Mouse (Mus musculus): ENCODE results near the gene Epha6. TPM values are rescaled to one million over a fixed set of nuclear protein-coding genes. Genes with fewer than 3 reads are reported as not detected.

Gene Epha6
- polyA plus RNA-seq, 1 experiment from 2014 or later: 0.35 TPM

- Histone ChIP-seq H3K4me1 (no peaks in the 10 kb centered on the region), H3K9me3 (replicated peaks) (no peaks in the 10 kb centered on the region), H3K27me3 (ENCODE audit: low read depth, poor library complexity, severe bottlenecking) (no peaks in the 10 kb centered on the region), H3K4me3 (no peak overlapping the region), H3K27ac (replicated peaks) (no peak overlapping the region), H3K36me3 (no peaks in the 10 kb centered on the region)
- DNase-seq (ENCODE audit: low spot score): no peak
- 85% methylated on average over 4 of the region's 4 CpGs for WGBS
Observed at GRCm38 (mm10) chr16:60257044-60257443, 348.3 kb downstream of the Epha6 start.

- no peaks in the 10 kb centered on the region for H3K27me3 ChIP-seq (ENCODE audit: low read depth, poor library complexity, severe bottlenecking)
- H3K4me3 ChIP-seq: no peak overlapping the region
- no peaks in the 10 kb centered on the region for H3K36me3 ChIP-seq
- no peaks in the 10 kb centered on the region for H3K4me1 ChIP-seq
- WGBS: 81% methylated on average over 2 of the region's 2 CpGs
- no peak overlapping the region for H3K27ac ChIP-seq (replicated peaks)
- no peak for DNase-seq (ENCODE audit: low spot score)
- H3K9me3 ChIP-seq (replicated peaks): no peaks in the 10 kb centered on the region
Observed at GRCm38 (mm10) chr16:60239356-60240190, 365.8 kb downstream of the Epha6 start.

DNA sequence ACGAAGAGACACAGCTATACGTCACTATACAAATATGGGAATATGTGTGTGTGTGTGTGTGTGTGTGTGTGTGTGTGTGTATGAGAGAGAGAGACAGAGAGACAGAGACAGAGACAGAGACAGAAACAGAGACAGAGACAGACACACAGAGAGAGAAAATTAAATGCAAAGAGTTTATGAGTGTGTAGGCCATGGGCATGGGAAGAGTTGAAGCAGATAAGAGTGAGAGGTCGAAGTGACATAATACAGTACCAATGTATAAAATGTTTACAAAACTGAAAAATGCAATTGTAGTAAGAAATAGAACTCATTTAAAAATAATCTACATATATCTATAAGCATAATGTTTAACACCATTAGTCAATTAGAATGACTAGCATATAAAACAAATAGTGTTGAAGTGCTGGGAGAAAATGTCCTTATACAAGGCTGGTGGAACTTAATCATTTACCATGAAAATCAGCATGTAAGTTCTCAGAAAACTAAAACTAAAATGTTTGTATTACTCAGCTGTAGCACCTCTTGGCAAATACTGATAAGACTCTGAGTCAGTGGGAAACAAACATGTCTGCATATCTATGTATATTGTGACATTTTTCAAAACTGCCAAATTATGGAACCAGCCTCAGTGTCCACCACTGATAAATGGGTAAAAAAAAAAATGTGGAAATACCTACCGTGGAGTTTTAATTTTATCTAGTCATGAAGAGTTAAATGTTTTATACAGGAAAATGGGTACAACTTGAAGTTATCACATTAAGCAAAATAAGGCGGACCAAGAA is 371.2 kb downstream of the Epha6 start:
- Histone ChIP-seq H3K27me3 (ENCODE audit: low read depth, poor library complexity, severe bottlenecking) (no peaks in the 10 kb centered on the region), H3K4me1 (no peaks in the 10 kb centered on the region), H3K27ac (replicated peaks) (no peak overlapping the region), H3K9me3 (replicated peaks) (no peaks in the 10 kb centered on the region), H3K36me3 (no peaks in the 10 kb centered on the region), H3K4me3 (no peak overlapping the region)
- DNase-seq (ENCODE audit: low spot score): no peak
- 92% methylated on average over 5 of the region's 5 CpGs for WGBS

DNA sequence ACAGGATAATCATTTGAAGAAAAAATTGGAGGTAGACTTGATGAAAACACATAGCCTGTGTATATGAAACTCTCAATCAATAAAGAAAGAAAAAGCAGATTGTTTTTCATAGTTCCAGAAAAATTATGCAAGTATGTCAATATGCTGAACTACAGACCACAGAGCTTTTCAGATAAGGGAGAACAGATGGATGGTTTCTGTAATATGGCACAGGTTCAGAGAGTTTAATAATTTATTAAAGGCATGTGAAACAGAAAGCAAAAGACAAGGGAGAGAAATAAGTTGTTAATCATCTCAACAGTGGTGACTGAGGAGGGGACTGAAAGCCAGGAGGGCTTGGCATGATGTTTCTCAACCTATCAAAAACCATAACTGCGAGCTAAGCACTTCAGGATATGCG is 372.3 kb downstream of the Epha6 start:
- Histone ChIP-seq H3K36me3 (no peaks in the 10 kb centered on the region), H3K4me3 (no peak overlapping the region), H3K4me1 (no peaks in the 10 kb centered on the region), H3K27me3 (ENCODE audit: low read depth, poor library complexity, severe bottlenecking) (no peaks in the 10 kb centered on the region), H3K9me3 (replicated peaks) (no peaks in the 10 kb centered on the region), H3K27ac (replicated peaks) (no peak overlapping the region)
- 99% methylated on average over 2 of the region's 2 CpGs for WGBS
- no peak for DNase-seq (ENCODE audit: low spot score)

- no peak overlapping the region for H3K27ac ChIP-seq (replicated peaks)
- no peaks in the 10 kb centered on the region for H3K27me3 ChIP-seq (ENCODE audit: low read depth, poor library complexity, severe bottlenecking)
- no peak overlapping the region for H3K4me3 ChIP-seq
- H3K9me3 ChIP-seq (replicated peaks): no peaks in the 10 kb centered on the region
- H3K36me3 ChIP-seq: no peaks in the 10 kb centered on the region
- H3K4me1 ChIP-seq: no peaks in the 10 kb centered on the region
- DNase-seq (ENCODE audit: low spot score): no peak
Observed at GRCm38 (mm10) chr16:60209151-60209550, 396.2 kb downstream of the Epha6 start.

GRCm38 (mm10) chr16:60175580-60175979 is 429.8 kb downstream of the Epha6 start:
- Histone ChIP-seq H3K27ac (replicated peaks) (no peak overlapping the region), H3K9me3 (replicated peaks) (no peaks in the 10 kb centered on the region), H3K27me3 (ENCODE audit: low read depth, poor library complexity, severe bottlenecking) (no peaks in the 10 kb centered on the region), H3K4me1 (no peaks in the 10 kb centered on the region), H3K4me3 (no peak overlapping the region), H3K36me3 (no peaks in the 10 kb centered on the region)
- WGBS: 28% methylated on average over 3 of the region's 3 CpGs
- DNase-seq (ENCODE audit: low spot score): no peak

DNA sequence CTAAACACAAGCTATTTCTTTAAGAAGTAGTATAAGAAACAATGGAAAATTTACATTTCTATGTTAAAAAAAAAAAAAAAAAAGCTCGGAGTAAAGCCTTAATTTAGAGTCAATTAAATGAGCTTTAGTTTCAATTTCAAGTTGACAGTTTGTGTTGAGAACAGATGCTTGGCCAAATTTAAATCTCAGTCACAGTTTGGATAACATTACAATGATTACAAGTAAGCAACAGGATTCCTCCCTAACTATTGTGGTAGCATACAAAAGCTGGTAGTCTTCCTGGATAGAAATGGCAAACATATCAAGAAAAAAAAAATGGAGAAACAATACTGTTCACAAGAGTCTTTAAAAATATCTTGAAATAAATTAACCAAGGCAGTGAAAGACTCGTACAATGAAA is 452.9 kb downstream of the Epha6 start:
- DNase-seq (ENCODE audit: low spot score): no peak
- H3K27me3 ChIP-seq (ENCODE audit: low read depth, poor library complexity, severe bottlenecking): no peaks in the 10 kb centered on the region
- H3K9me3 ChIP-seq (replicated peaks): no peaks in the 10 kb centered on the region
- H3K4me3 ChIP-seq: no peak overlapping the region
- WGBS: 84% methylated on average over 2 of the region's 2 CpGs
- no peaks in the 10 kb centered on the region for H3K36me3 ChIP-seq
- H3K27ac ChIP-seq (replicated peaks): no peak overlapping the region
- no peaks in the 10 kb centered on the region for H3K4me1 ChIP-seq

GRCm38 (mm10) chr16:60144370-60144769 is 461.0 kb downstream of the Epha6 start:
- no peaks in the 10 kb centered on the region for H3K9me3 ChIP-seq (replicated peaks)
- H3K4me1 ChIP-seq: no peaks in the 10 kb centered on the region
- no peak for DNase-seq (ENCODE audit: low spot score)
- H3K27me3 ChIP-seq (ENCODE audit: low read depth, poor library complexity, severe bottlenecking): no peaks in the 10 kb centered on the region
- WGBS: 78% methylated on average over 3 of the region's 3 CpGs
- H3K27ac ChIP-seq (replicated peaks): no peak overlapping the region
- no peak overlapping the region for H3K4me3 ChIP-seq
- H3K36me3 ChIP-seq: no peaks in the 10 kb centered on the region

DNA sequence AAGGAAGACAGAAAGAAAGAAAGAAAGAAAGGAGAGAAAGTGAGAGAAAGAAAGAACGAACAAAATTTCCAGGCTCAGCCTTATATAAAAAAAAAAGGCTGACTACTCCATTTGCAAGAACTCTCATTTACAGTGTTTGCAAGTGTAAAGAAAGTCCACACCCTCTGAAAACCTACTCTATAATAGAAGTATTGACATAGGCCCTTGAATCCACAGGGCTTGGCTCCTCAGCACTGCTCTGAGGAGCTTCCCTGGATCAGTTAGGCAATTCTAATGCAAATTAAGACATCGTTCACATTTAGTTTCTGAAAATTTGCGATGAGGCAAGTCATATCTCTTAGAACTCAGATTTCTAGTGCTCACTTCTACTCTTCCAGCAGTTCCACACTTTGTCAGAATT is 483.9 kb downstream of the Epha6 start:
- no peaks in the 10 kb centered on the region for H3K4me1 ChIP-seq
- DNase-seq (ENCODE audit: low spot score): no peak
- H3K36me3 ChIP-seq: no peaks in the 10 kb centered on the region
- WGBS: 81% methylated on average over 3 of the region's 3 CpGs
- no peaks in the 10 kb centered on the region for H3K9me3 ChIP-seq (replicated peaks)
- H3K27me3 ChIP-seq (ENCODE audit: low read depth, poor library complexity, severe bottlenecking): no peaks in the 10 kb centered on the region
- H3K27ac ChIP-seq (replicated peaks): no peak overlapping the region
- no peak overlapping the region for H3K4me3 ChIP-seq

DNA sequence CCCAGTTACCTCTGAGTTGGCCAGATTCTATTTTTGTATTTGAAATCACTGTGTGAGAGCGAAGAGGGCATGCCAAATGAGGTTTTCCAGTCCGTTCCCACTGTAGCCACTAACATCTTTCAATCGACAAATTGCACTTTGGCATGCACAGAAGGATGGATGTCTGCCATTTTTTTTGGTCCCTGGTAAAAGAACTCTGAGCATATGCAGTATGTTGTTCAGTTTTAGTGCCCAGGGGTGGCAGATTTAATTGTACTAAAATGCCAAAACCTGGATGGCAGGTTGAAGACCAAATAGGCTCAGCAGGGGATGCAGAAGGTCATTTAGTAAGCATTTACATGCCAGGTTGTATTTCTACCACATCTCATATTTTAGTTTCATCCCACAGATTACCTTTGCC is 503.1 kb downstream of the Epha6 start:
- 89% methylated on average over 3 of the region's 3 CpGs for WGBS
- H3K9me3 ChIP-seq (replicated peaks): no peaks in the 10 kb centered on the region
- H3K36me3 ChIP-seq: no peaks in the 10 kb centered on the region
- H3K27me3 ChIP-seq (ENCODE audit: low read depth, poor library complexity, severe bottlenecking): no peaks in the 10 kb centered on the region
- no peak overlapping the region for H3K27ac ChIP-seq (replicated peaks)
- no peak for DNase-seq (ENCODE audit: low spot score)
- no peak overlapping the region for H3K4me3 ChIP-seq
- H3K4me1 ChIP-seq: no peaks in the 10 kb centered on the region

DNA sequence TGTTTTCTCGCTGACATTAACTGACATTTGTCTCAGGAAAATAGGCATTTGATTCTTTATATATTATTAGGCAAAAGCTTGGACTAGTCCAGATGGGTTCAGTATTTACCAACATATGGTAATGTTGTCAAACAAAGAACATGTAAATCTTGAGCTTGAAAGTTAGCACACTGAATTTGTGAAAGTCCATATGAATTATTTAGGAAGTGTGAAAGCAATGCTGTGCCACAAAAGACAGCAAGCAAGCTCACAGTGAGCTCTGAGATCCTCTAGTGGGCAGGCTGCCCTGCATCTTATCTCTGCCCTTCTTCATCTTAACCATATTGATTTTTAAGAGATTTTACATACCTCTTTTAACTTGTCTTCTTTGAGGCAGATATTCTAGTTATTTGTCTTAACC is 510.0 kb downstream of the Epha6 start:
- no peaks in the 10 kb centered on the region for H3K27me3 ChIP-seq (ENCODE audit: low read depth, poor library complexity, severe bottlenecking)
- H3K27ac ChIP-seq (replicated peaks): no peak overlapping the region
- 74% methylated on average over 1 of the region's 1 CpGs for WGBS
- no peaks in the 10 kb centered on the region for H3K4me1 ChIP-seq
- H3K4me3 ChIP-seq: no peak overlapping the region
- DNase-seq (ENCODE audit: low spot score): no peak
- no peaks in the 10 kb centered on the region for H3K9me3 ChIP-seq (replicated peaks)
- H3K36me3 ChIP-seq: no peaks in the 10 kb centered on the region

DNA sequence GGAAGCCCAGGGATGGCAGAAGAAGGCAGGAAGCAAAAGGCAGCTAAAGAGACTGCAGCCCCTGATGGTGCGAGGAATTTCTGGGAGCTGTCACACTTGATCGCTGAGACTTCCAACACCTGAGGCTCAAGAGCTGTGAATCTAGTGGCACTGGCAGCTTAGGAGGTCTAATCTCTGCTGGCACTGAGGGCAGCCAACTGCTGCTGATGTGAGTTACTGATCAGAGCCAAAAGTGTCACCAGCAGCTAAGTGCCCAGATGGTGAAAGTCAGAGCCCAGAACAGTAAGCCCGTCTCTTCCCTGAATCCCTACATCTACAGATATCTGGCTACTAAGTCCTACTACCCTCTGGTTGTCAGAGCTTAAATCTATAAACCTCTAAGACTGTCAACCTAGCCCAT is 518.4 kb downstream of the Epha6 start:
- no peak for DNase-seq (ENCODE audit: low spot score)
- Histone ChIP-seq H3K27me3 (ENCODE audit: low read depth, poor library complexity, severe bottlenecking) (no peaks in the 10 kb centered on the region), H3K27ac (replicated peaks) (no peak overlapping the region), H3K9me3 (replicated peaks) (no peaks in the 10 kb centered on the region), H3K4me3 (no peak overlapping the region), H3K4me1 (no peaks in the 10 kb centered on the region), H3K36me3 (no peaks in the 10 kb centered on the region)
- WGBS: 85% methylated on average over 3 of the region's 3 CpGs

- WGBS: 89% methylated on average over 10 of the region's 10 CpGs
- H3K9me3 ChIP-seq (replicated peaks): no peaks in the 10 kb centered on the region
- DNase-seq (ENCODE audit: low spot score): no peak
Observed at GRCm38 (mm10) chr16:60070457-60071112, 534.7 kb downstream of the Epha6 start.

More at GRCm38 (mm10) chr16:60070457-60071112, 534.7 kb downstream of the Epha6 start:
- H3K4me3 ChIP-seq: no peak overlapping the region
- H3K4me1 ChIP-seq: no peaks in the 10 kb centered on the region
- H3K27me3 ChIP-seq (ENCODE audit: low read depth, poor library complexity, severe bottlenecking): no peaks in the 10 kb centered on the region
- H3K27ac ChIP-seq (replicated peaks): no peak overlapping the region
- no peaks in the 10 kb centered on the region for H3K36me3 ChIP-seq

Data from midbrain, embryonic 10.5 days (tissue).